Mouse (Mus musculus) limb, embryonic 14.5 days (tissue): ENCODE measurements around the gene Stoml3. TPM values are rescaled to one million over a fixed set of nuclear protein-coding genes. Genes with fewer than 3 reads are reported as not detected.

Experiments used
- ATAC-seq: fragments of 200-750 bp; cut with Nextera tagmentation; 2 replicates; pipeline ENCODE4 v1.8.0; 2017; ENCODE audit warnings: low read depth, moderate number of reproducible peaks, moderate TSS enrichment; ENCODE audit not compliant: low FRiP score
- DNase-seq: peaks from one replicate; pipeline ENCODE4 v3.0.0-alpha.2; 2015; ENCODE audit warnings: low spot score
- H3K27ac ChIP-seq: fragments of 300-500 bp; sonication (generic); replicated peaks from 2 replicates; pipeline ENCODE4 v1.5.1; 2014; ENCODE audit warnings: low read depth, mild to moderate bottlenecking, low read length, moderate library complexity, mixed read lengths
- H3K27me3 ChIP-seq: fragments of 300-500 bp; sonication (generic); 2 replicates; pipeline ENCODE4 v1.6.1; 2014; ENCODE audit warnings: low read length, mixed read lengths; ENCODE audit not compliant: control insufficient read depth, insufficient read depth
- H3K36me3 ChIP-seq: fragments of 300-500 bp; sonication (generic); 2 replicates; pipeline ENCODE4 v1.6.1; 2014; ENCODE audit warnings: mild to moderate bottlenecking, low read length, moderate library complexity, mixed read lengths; ENCODE audit not compliant: control insufficient read depth, insufficient read depth
- H3K4me1 ChIP-seq: fragments of 300-500 bp; sonication (generic); 2 replicates; pipeline ENCODE4 v1.6.1; 2014; ENCODE audit warnings: antibody characterized with exemption, low read length, mixed read lengths; ENCODE audit not compliant: control insufficient read depth, insufficient read depth
- H3K4me2 ChIP-seq: fragments of 300-500 bp; sonication (generic); replicated peaks from 2 replicates; pipeline ENCODE4 v1.6.1; 2014; ENCODE audit warnings: low read depth, mild to moderate bottlenecking, low read length, moderate library complexity; ENCODE audit not compliant: severe bottlenecking
- H3K4me3 ChIP-seq: fragments of 300-500 bp; sonication (generic); replicated peaks from 2 replicates; pipeline ENCODE4 v1.5.1; 2014; ENCODE audit warnings: low read length
- H3K9ac ChIP-seq: fragments of 300-500 bp; sonication (generic); 2 replicates; pipeline ENCODE4 v1.6.1; 2014; ENCODE audit warnings: mild to moderate bottlenecking, low read depth, low read length, moderate library complexity; ENCODE audit not compliant: severe bottlenecking
- H3K9me3 ChIP-seq: fragments of 300-500 bp; sonication (generic); 2 replicates; pipeline ENCODE4 v1.6.1; 2016; ENCODE audit warnings: low read length; ENCODE audit not compliant: control insufficient read depth
- POLR2A ChIP-seq: fragments of 200-500 bp; IDR thresholded peaks from 2 replicates; pipeline ENCODE4 v1.8.0; 2012; ENCODE audit warnings: inconsistent platforms, mild to moderate bottlenecking, moderate library complexity, borderline replicate concordance; ENCODE audit not compliant: insufficient read depth, insufficient read length; ENCODE audit errors: extremely low read depth
- WGBS: fragments of 180-500 bp; shearing (Covaris S2); extraction: QIAGEN DNeasy Blood & Tissue Kit; methylation state at CpG from one replicate; pipeline ENCODE4 v1.1.7; 2014; 5-methylcytosine and 5-hydroxymethylcytosine counted together
- polyA plus RNA-seq, 2 experiments: library from polyadenylated mRNA; depleted of rRNA in 1 of 2; stranded (reverse) in 1 of 2; unstranded in 1 of 2; fragments of >200 nt; fragmentation: Nextera tagmentation in 1 of 2; extraction: Ambion mirVana in 1 of 2; gene quantifications; 2 replicates each; pipeline versions ENCODE4 v1.2.1 to v1.2.3; 2012 to 2014

The Stoml3 gene
- polyA plus RNA-seq, 2 experiments: 0.03 to 0.14 TPM

- peak overlapping the region; percentile 50 for H3K9ac ChIP-seq
- DNase-seq: peak; percentile 74
- no peaks in the 10 kb centered on the region for H3K4me1 ChIP-seq
- 22% methylated on average over 21 of the region's 21 CpGs for WGBS
- no peak for TF ChIP-seq POLR2A
- H3K4me2 ChIP-seq: peak overlapping the region; percentile 55
- H3K27me3 ChIP-seq: no peaks in the 10 kb centered on the region
- no peak overlapping the region for H3K27ac ChIP-seq
- H3K36me3 ChIP-seq: no peaks in the 10 kb centered on the region
- H3K4me3 ChIP-seq: peak overlapping the region; percentile 31
- H3K9me3 ChIP-seq: no peaks in the 10 kb centered on the region
- ATAC-seq: peak; percentile 67
These were observed 37.3 kb downstream of the Stoml3 start for GRCm38 (mm10) chr3:53525737-53526136.

GRCm38 (mm10) chr3:53530305-53530704, 41.9 kb downstream of the Stoml3 start:
- Histone ChIP-seq H3K27me3 (no peaks in the 10 kb centered on the region), H3K4me1 (no peaks in the 10 kb centered on the region), H3K4me2 (no peak overlapping the region), H3K36me3 (no peaks in the 10 kb centered on the region), H3K9me3 (no peaks in the 10 kb centered on the region), H3K4me3 (no peak overlapping the region), H3K9ac (no peak overlapping the region), H3K27ac (no peak overlapping the region)
- 67% methylated on average over 6 of the region's 6 CpGs for WGBS
- TF ChIP-seq POLR2A: no peak
- ATAC-seq (no peak), DNase-seq (no peak)

- H3K4me3 ChIP-seq: no peak overlapping the region
- no peak for ATAC-seq
- H3K9ac ChIP-seq: no peak overlapping the region
- H3K9me3 ChIP-seq: no peaks in the 10 kb centered on the region
- DNase-seq: no peak
- H3K4me2 ChIP-seq: no peak overlapping the region
- no peaks in the 10 kb centered on the region for H3K36me3 ChIP-seq
- WGBS: 86% methylated on average over 6 of the region's 6 CpGs
- H3K27me3 ChIP-seq: no peaks in the 10 kb centered on the region
- H3K4me1 ChIP-seq: no peaks in the 10 kb centered on the region
- no peak for TF ChIP-seq POLR2A
- no peak overlapping the region for H3K27ac ChIP-seq
These were observed 43.6 kb downstream of the Stoml3 start for GRCm38 (mm10) chr3:53532091-53532490.

- Histone ChIP-seq H3K27ac (no peak overlapping the region), H3K4me1 (no peaks in the 10 kb centered on the region), H3K4me2 (no peak overlapping the region), H3K36me3 (no peaks in the 10 kb centered on the region), H3K4me3 (no peak overlapping the region), H3K9ac (no peak overlapping the region), H3K9me3 (no peaks in the 10 kb centered on the region), H3K27me3 (no peaks in the 10 kb centered on the region)
- DNase-seq: no peak
- TF ChIP-seq POLR2A: no peak
- WGBS: 36% methylated on average over 7 of the region's 7 CpGs
- no peak for ATAC-seq
These were observed 64.2 kb downstream of the Stoml3 start for GRCm38 (mm10) chr3:53552691-53553090.

DNA sequence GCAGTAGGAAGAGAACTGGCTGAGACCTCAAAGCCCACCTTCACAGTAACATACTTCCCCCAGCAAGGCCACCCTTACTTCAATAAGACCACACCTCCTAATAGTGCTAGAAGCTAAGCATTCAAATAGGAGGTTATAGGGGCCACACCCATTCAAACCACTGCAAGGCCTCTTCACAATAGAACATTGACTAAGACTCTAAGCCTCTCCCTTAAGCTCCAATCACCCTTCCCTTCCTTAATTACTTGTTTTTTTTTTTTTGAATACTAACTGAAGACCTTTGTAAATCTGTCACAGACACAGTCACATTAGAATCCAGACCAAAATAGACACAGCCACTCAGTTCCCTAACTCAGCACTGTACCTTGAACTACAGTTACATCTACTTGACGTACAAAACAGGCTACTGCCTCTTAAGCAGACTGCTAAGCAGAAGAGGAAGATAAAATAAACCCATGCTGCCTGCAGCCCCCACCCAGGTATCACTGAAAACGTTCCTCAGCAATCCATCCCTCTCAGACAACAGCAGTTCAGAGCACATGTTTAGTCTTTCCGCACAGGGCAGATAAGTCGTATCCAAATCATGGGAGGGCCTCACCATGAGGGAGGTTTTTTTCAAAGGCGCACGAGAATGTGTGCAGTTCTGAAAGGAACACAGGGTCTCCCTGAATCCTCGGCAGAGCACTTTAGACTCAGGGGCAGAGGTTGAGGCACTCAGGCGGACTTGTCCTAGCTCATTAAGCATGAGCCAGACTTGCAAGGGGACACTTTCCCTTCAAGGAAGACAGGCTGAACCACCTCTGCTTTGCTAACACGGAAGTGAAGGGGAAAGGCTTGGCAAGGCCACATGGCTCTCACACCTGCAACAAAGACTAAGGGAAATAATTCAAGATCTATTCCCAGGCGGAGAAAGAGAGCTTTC, 66.8 kb downstream of the Stoml3 start:
- TF ChIP-seq POLR2A: no peak
- H3K36me3 ChIP-seq: no peaks in the 10 kb centered on the region
- WGBS: 74% methylated on average over 10 of the region's 10 CpGs
- no peaks in the 10 kb centered on the region for H3K9me3 ChIP-seq
- ATAC-seq (no peak), DNase-seq (no peak)
- H3K27me3 ChIP-seq: no peaks in the 10 kb centered on the region
- no peak overlapping the region for H3K4me2 ChIP-seq
- H3K4me1 ChIP-seq: peaks cover 5% of the 10 kb centered on the region; the same call in 1 of the 2 replicates
- H3K9ac ChIP-seq: no peak overlapping the region
- H3K4me3 ChIP-seq: no peak overlapping the region
- H3K27ac ChIP-seq: no peak overlapping the region
